ENCODE assay signal across 11 mouse cellular contexts in the genomic region with DNA sequence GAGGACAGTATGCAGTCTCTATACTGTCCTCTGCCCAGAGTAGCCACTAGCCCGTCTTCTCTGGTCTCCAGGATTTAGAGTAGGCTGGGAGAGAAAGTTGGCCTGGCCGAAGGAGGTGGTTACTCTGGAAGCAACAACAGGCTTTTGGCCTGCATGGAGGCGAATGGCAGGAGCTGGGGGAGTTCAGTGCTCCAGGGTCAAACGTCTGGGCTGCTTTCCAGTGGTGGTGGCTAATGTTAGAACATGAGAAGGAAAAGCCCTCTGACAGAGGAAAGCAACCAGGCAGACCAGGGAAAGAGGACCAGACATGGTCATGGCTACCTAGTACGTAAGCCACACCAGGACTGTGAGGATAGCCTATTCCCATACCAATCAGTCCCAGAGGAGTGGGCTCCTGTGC. TPM values are rescaled to one million over a fixed set of nuclear protein-coding genes. Genes with fewer than 3 reads are reported as not detected.
DNase-seq lines count a peak whose midpoint lies in the region; ATAC-seq lines count a peak whose summit lies in the region.
"Had no signal": no experiment of that assay in that cellular context is flagged by ENCODE, and none has a peak within 500 bp of the region (broad histone marks: within the 10 kb centered on the region; RNA-seq: fewer than 3 reads in every experiment).

No protein-coding gene starts in this region.

- H3K4me3 ChIP-seq in liver, embryonic 16.5 days (ENCODE audit: low read depth, low read length), result peak overlapping the region; percentile 72

- H3K27ac ChIP-seq in liver, embryonic 16.5 days (ENCODE audit: low read length), result peak overlapping the region; percentile 98

- peak overlapping the region; percentile 78 for H3K4me2 ChIP-seq in liver, embryonic 16.5 days (ENCODE audit: low read depth, low read length)

- peak; percentile 87 for DNase-seq in gastrocnemius, adult 18-20 months (ENCODE audit: low spot score)
- no peak for DNase-seq in gastrocnemius, postnatal 4 days (ENCODE audit: low spot score in 2 of 2)
- peak; percentile 86 for DNase-seq in adrenal gland, postnatal 14 days
- peak; percentile 76 to 81 for DNase-seq in heart, postnatal 14 days
- no peak for DNase-seq in right cerebral cortex, postnatal 25 days
- DNase-seq in left cerebral cortex, postnatal 4 days, result no peak
- DNase-seq: cerebellum, postnatal 14 days; right cerebral cortex, postnatal 4 days had no signal

- no peak for ATAC-seq in liver, embryonic 16.5 days (ENCODE audit: low read depth)
- no peak for ATAC-seq in erythroid progenitor cell, adult 5-6 weeks (replicated peaks; ENCODE audit: low FRiP score, poor library complexity, severe bottlenecking)
- ATAC-seq: forebrain, embryonic 16.5 days had no signal

- H3K4me1 ChIP-seq in liver, embryonic 16.5 days (ENCODE audit: control insufficient read depth, low read depth, low read length), result peaks cover 70% of the 10 kb centered on the region

- H3K27me3 ChIP-seq in liver, embryonic 16.5 days (ENCODE audit: control insufficient read depth, insufficient read depth, low read depth, low read length), result no peaks in the 10 kb centered on the region

- peaks cover 11% of the 10 kb centered on the region for H3K36me3 ChIP-seq in liver, embryonic 16.5 days (ENCODE audit: control insufficient read depth, insufficient read depth)

- H3K9ac ChIP-seq in liver, embryonic 16.5 days (ENCODE audit: low read depth, low read length), result peak overlapping the region; percentile 78

- intact Hi-C loops in heart, postnatal 14 days (cut with DNase I), result loop anchor here (5.0 kb wide), 1 partner anchor 38 kb away; no protein-coding TSS in a partner anchor
- intact Hi-C loops in left cerebral cortex, postnatal 4 days (cut with DNase I), result no loop called here

- H3K9me3 ChIP-seq in liver, embryonic 16.5 days (replicated peaks; ENCODE audit: control insufficient read depth, low read length), result no peaks in the 10 kb centered on the region

- WGBS in liver, embryonic 16.5 days (ENCODE audit: insufficient replicate concordance), result 71% methylated on average over 5 of the region's 5 CpGs

RNA-seq across cellular contexts. Expression of gene Fam53b, which starts 38.4 kb away (rescaled TPM):
- 10 to 100 TPM; 25.7 to 30.2 TPM for total RNA-seq in gastrocnemius, adult 18-20 months (2021)
- total RNA-seq in gastrocnemius, postnatal 4 days (2021), result 10 to 100 TPM; 44.6 to 48.9 TPM
- 64.8 and 65.8 TPM in 2 replicates for total RNA-seq in adrenal gland, postnatal 14 days (2021)
- total RNA-seq in heart, postnatal 14 days (2021), result 10 to 100 TPM; 29.2 to 34.1 TPM
- 25.1 and 29.4 TPM in 2 replicates for polyA plus RNA-seq in liver, embryonic 16.5 days (2015; fragmentation: Nextera tagmentation; extraction: Ambion mirVana)
- 10 to 100 TPM; 13.4 to 13.8 TPM for total RNA-seq in left cerebral cortex, postnatal 4 days (2021)
- 241 and 246 TPM in 2 replicates for total RNA-seq in erythroid progenitor cell, adult 5-6 weeks (2015; ENCODE audit: low replicate concordance)
- 163 and 208 TPM in 2 replicates for total RNA-seq in erythroid progenitor cell, adult 5-6 weeks (2017; ENCODE audit: low replicate concordance)

Comparison
In these comparisons a context has a peak if more than half of its experiments do, and no peak if none do; other contexts are left out.
1. DNase-seq: peak in gastrocnemius, adult 18-20 months (single experiment), adrenal gland, postnatal 14 days (single experiment) and heart, postnatal 14 days (2 of 2); none in gastrocnemius, postnatal 4 days (0 of 2), right cerebral cortex, postnatal 25 days (single experiment) and left cerebral cortex, postnatal 4 days (single experiment).